Comparison of ENCODE assay signal across 18 mouse cellular contexts in the genomic region with DNA sequence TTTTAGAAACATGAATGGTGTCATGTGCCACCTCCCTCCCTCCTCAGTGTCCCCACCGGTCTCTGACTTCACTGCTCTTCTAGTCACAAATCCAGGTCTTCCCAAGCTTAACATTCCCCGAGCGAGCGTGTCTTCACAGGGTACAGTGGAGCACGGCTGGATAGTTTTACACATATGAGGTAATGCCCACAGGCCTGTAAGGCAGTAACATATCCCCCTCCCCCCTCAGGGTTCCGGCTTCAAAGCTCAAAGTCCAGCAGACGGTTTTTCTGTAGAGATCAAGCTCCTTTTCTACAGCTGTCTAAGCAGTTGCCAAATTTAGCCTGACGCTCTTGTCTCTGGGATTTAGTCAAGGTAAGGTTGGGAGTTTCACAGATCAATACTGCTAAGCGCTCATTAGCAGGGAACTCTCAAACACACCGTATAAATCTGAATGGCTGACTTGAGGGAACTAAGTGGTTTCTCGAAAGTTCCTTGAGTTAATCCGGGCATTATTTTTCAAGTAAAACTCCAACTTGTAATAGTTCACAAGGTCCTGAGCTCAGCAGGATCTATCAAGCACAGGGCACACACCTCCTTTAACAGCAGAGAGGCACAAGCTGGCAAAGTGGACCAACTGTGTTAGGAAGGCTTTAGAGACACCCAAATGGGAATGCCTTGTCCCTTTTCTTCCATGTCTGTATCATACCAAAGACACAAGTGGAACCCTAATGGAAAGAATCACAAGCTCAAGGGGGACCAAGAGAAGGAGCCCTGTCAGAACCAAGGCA.
DNase-seq lines count a peak whose midpoint lies in the region; ATAC-seq and TF ChIP-seq lines count a peak whose summit lies in the region.
"Had no signal": no experiment of that assay in that cellular context is flagged by ENCODE, and none has a peak within 500 bp of the region (broad histone marks: within the 10 kb centered on the region; RNA-seq: fewer than 3 reads in every experiment).

No protein-coding gene starts in this region.

- no peaks in the 10 kb centered on the region for H3K36me3 ChIP-seq in heart, embryonic 12.5 days
- no peaks in the 10 kb centered on the region for H3K36me3 ChIP-seq in liver, embryonic 12.5 days
- no peaks in the 10 kb centered on the region for H3K36me3 ChIP-seq in kidney, embryonic 16.5 days (ENCODE audit: insufficient read depth, low read length)
- H3K36me3 ChIP-seq in liver, postnatal 0 days (replicated peaks; ENCODE audit: insufficient read depth, low read length) = no peaks in the 10 kb centered on the region
- H3K36me3 ChIP-seq: hindbrain, embryonic 12.5 days; midbrain, embryonic 12.5 days had no signal

- H3K27ac ChIP-seq in heart, embryonic 12.5 days (ENCODE audit: poor library complexity, severe bottlenecking) = 0 out of 2 replicates have a peak overlapping the region, but pooled peaks have one; percentile 30
- no peak overlapping the region for H3K27ac ChIP-seq in liver, embryonic 12.5 days
- no peak overlapping the region for H3K27ac ChIP-seq in kidney, embryonic 16.5 days (ENCODE audit: low read length)
- no peak overlapping the region for H3K27ac ChIP-seq in liver, postnatal 0 days (ENCODE audit: low read depth)
- H3K27ac ChIP-seq: forebrain, embryonic 13.5 days; hindbrain, embryonic 12.5 days; left cerebral cortex, adult 2 months; midbrain, embryonic 12.5 days had no signal

- H3K27me3 ChIP-seq in heart, embryonic 12.5 days (replicated peaks) = no peaks in the 10 kb centered on the region
- H3K27me3 ChIP-seq in liver, embryonic 12.5 days (replicated peaks) = peaks cover 6% of the 10 kb centered on the region; the same call in 1 of the 2 replicates
- no peaks in the 10 kb centered on the region for H3K27me3 ChIP-seq in kidney, embryonic 16.5 days (ENCODE audit: insufficient read depth, low read length)
- H3K27me3 ChIP-seq in liver, postnatal 0 days (ENCODE audit: insufficient read depth, low read length) = no peaks in the 10 kb centered on the region
- H3K27me3 ChIP-seq: forebrain, embryonic 13.5 days; hindbrain, embryonic 12.5 days had no signal

- no peak overlapping the region for H3K4me3 ChIP-seq in heart, embryonic 12.5 days
- H3K4me3 ChIP-seq in liver, embryonic 12.5 days = no peak overlapping the region
- H3K4me3 ChIP-seq in kidney, embryonic 16.5 days (ENCODE audit: low read length) = no peak overlapping the region
- H3K4me3 ChIP-seq in liver, postnatal 0 days (ENCODE audit: low read depth, low read length) = no peak overlapping the region
- H3K4me3 ChIP-seq: forebrain, embryonic 13.5 days; hindbrain, embryonic 12.5 days; left cerebral cortex, adult 2 months; midbrain, embryonic 12.5 days had no signal

- H3K4me2 ChIP-seq in heart, embryonic 12.5 days = no peak overlapping the region
- H3K4me2 ChIP-seq in liver, embryonic 12.5 days = no peak overlapping the region
- H3K4me2 ChIP-seq in kidney, embryonic 16.5 days (replicated peaks; ENCODE audit: low read depth, low read length) = no peak overlapping the region
- H3K4me2 ChIP-seq in liver, postnatal 0 days (ENCODE audit: low read depth, low read length) = no peak overlapping the region
- H3K4me2 ChIP-seq: forebrain, embryonic 13.5 days; hindbrain, embryonic 12.5 days; midbrain, embryonic 12.5 days had no signal

- TF ChIP-seq EP300 in liver, postnatal 0 days (IDR thresholded peaks at IDR 0.05; ENCODE audit: low read depth) = no peak

- intact Hi-C loops in heart, postnatal 25 days (cut with DNase I) = no loop called here

- no peak overlapping the region for H3K9ac ChIP-seq in heart, embryonic 12.5 days
- no peak overlapping the region for H3K9ac ChIP-seq in liver, embryonic 12.5 days
- no peak overlapping the region for H3K9ac ChIP-seq in kidney, embryonic 16.5 days (replicated peaks; ENCODE audit: low read length)
- no peak overlapping the region for H3K9ac ChIP-seq in liver, postnatal 0 days (replicated peaks)
- H3K9ac ChIP-seq: forebrain, embryonic 13.5 days; hindbrain, embryonic 12.5 days; midbrain, embryonic 12.5 days had no signal

- DNase-seq in heart, postnatal 25 days (ENCODE audit: low spot score) = no peak
- peak; percentile 7 for DNase-seq in liver
- DNase-seq in liver, postnatal 0 days = peak; percentile 30
- no peak for DNase-seq in urinary bladder, adult 2 months (ENCODE audit: low spot score)
- DNase-seq in urinary bladder, postnatal 36 days (ENCODE audit: low spot score in 2 of 2) = no peak
- DNase-seq: adrenal gland, adult 8-10 months; B cell, adult 2 months; cerebellum, postnatal 14 days; embryo, embryonic 11 days; gastrocnemius, postnatal 25 days; lung, postnatal 36 days had no signal

- no peaks in the 10 kb centered on the region for H3K9me3 ChIP-seq in heart, embryonic 12.5 days (replicated peaks)
- H3K9me3 ChIP-seq in liver, embryonic 12.5 days (replicated peaks) = no peaks in the 10 kb centered on the region
- no peaks in the 10 kb centered on the region for H3K9me3 ChIP-seq in kidney, embryonic 16.5 days (ENCODE audit: low read length)
- no peaks in the 10 kb centered on the region for H3K9me3 ChIP-seq in liver, postnatal 0 days (ENCODE audit: low read length)
- H3K9me3 ChIP-seq: forebrain, embryonic 13.5 days; hindbrain, embryonic 12.5 days; midbrain, embryonic 12.5 days had no signal

- peaks cover 30% of the 10 kb centered on the region for H3K4me1 ChIP-seq in heart, embryonic 12.5 days (replicated peaks)
- H3K4me1 ChIP-seq in liver, embryonic 12.5 days = peaks cover 6% of the 10 kb centered on the region; the same call in 1 of the 2 replicates
- no peaks in the 10 kb centered on the region for H3K4me1 ChIP-seq in kidney, embryonic 16.5 days (ENCODE audit: insufficient read depth, low read length)
- H3K4me1 ChIP-seq in liver, postnatal 0 days (ENCODE audit: insufficient read depth) = no peaks in the 10 kb centered on the region
- H3K4me1 ChIP-seq: forebrain, embryonic 13.5 days; hindbrain, embryonic 12.5 days; midbrain, embryonic 12.5 days had no signal

- WGBS in heart, embryonic 12.5 days = 64% methylated on average over 12 of the region's 12 CpGs
- 76% methylated on average over 12 of the region's 12 CpGs for WGBS in liver, embryonic 12.5 days (ENCODE audit: insufficient replicate concordance)
- WGBS in kidney, embryonic 16.5 days = 78% methylated on average over 12 of the region's 12 CpGs
- WGBS in liver, postnatal 0 days (ENCODE audit: insufficient replicate concordance) = 72% methylated on average over 12 of the region's 12 CpGs

- TF ChIP-seq CTCF in liver, postnatal 0 days (IDR thresholded peaks at IDR 0.05; ENCODE audit: low read depth) = no peak

- ATAC-seq in heart, embryonic 12.5 days (ENCODE audit: insufficient number of reproducible peaks, low FRiP score) = no peak
- no peak for ATAC-seq in liver, embryonic 12.5 days
- ATAC-seq in kidney, embryonic 16.5 days (ENCODE audit: low FRiP score, low TSS enrichment) = 0 out of 2 replicates have a peak, but pooled peaks have one; percentile 51
- peak; percentile 35; the same call in 1 of the 2 replicates for ATAC-seq in liver, postnatal 0 days
- ATAC-seq: forebrain, embryonic 13.5 days had no signal

Comparison
In these comparisons a context has a peak if more than half of its experiments do, and no peak if none do; other contexts are left out.
1. ATAC-seq: peak in kidney, embryonic 16.5 days (single experiment) and liver, postnatal 0 days (single experiment); none in heart, embryonic 12.5 days (single experiment) and liver, embryonic 12.5 days (single experiment).
2. DNase-seq: peak in liver (single experiment) and liver, postnatal 0 days (single experiment); none in heart, postnatal 25 days (single experiment), urinary bladder, adult 2 months (single experiment) and urinary bladder, postnatal 36 days (0 of 2).